Mouse (Mus musculus): ENCODE data around the gene Gigyf2.
"Not testable (repeated sequence)": the region's sequence is repeated elsewhere in the genome, so short reads cannot be mapped to it uniquely, and the experiment has no call there.

Gigyf2 gene

DNA sequence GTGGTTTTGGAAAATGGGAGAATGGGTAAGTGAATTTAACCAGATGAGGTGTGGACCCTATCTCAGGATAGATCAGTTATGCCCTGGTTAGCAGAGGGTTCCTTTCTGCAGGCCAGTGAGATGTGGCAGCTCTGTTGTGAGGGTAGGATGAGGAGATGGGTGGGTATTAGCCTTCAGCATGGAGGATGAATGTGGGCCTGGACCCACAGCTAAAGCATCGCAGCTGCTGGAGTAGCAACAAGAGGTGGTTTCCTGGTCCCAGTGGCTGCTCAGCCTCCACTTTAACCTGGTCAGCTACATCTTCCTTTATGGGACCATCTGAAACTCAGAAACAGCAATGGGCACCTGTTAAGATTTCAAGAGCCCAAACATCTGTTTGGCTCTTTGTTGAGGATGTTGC lies 129.6 kb downstream of the Gigyf2 start:
- DNase-seq = no peak

DNA sequence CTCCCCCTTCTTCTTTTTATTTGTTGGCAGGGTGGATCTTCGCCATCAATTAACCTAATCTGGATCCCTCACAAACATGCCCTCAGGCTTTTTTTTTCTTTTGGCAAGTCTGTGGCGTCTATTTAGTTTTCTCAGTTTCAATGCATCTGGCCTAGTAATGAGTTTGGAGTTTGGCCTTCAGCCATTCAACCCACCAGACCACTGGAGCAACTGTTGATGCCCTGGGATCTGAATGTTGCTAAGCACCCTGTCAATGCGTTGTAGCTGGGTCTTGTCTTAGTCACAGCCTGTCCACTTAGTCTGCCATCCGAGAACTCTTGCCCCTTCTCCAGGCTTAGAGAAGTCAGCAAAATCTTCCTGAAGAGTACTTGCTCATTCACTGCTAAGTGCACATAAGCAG lies 131.2 kb downstream of the Gigyf2 start:
- no peak for DNase-seq

DNA sequence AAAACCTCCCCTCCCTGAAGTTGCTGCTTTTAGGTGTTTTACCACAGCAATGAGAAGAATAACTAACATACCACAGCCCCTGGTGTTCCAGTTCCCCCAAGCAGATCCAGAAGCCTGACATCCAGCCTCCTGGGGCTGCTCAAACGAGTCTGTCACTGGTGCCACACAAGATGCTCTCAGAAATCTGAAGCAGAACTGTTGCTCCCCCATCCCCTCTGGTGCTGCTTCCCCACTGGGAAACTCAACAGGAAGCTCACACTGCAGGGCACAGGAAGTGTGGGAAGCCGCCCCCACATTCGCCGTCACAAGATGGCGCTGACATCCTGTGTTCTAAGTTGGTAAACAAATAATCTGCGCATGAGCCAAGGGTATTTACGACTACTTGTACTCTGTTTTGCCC lies 133.1 kb downstream of the Gigyf2 start:
- not testable (repeated sequence) for DNase-seq

DNA sequence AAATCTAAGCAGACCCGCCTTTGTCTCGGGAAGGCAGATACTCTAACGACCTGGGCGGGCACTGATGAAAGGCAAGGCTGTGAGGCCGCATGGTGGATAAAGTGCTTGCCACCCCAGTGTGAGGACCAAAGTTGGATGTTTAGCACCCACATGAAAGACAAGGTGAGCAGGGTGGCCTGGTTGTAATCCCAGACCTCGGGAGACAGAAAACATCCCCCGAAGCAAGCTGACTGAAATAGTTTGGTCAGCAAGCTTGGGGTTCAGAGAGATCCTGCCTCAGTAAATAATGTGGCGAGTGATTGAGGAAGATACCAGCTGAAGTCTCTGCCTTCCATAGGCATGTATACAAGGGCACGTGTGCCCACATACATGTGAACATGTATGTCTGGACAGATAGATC lies 140.7 kb downstream of the Gigyf2 start:
- DNase-seq = no peak

DNA sequence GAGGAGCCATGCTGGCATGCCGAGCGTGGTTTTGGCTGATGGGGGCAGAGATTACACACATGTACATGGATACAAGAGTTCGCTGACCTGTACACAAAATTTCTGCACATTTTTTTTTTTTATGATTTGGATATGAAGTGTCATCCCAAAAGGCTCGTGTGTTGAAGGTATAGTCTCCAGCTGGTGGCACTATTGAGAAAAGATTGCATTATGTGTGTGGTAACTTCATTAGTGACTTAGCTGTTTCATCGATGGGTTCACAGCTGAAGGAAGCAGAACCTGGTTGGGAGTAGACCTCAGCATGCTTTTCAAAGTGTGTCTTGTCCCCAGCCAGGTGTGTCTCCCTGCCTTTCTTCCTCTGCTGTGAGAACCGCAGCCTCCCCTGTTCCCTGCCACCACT lies 141.5 kb downstream of the Gigyf2 start:
- no peak for DNase-seq

DNA sequence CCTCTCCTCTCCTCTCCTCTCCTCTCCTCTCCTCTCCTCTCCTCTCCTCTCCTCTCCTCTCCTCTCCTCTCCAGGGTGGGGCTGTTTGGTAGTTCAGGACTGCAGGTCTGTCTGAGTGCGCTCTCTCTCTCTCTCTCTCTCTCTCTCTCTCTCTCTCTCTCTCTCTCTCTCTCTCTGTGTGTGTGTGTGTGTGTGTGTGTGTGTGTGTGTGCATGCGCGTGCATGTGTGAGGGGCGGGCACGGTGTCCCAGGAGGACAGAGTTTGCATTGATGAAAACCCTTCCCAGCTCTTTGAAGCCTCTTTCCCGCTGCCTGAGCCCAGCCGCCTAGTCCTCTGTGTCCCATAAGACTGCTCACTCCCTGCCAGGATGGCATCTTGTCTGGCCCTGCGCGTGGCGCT lies 143.2 kb downstream of the Gigyf2 start, which contains the start of gene Snorc:
TSS of gene Snorc (plus strand) at position 301 of the 400 bp plus-strand sequence.
- not testable (repeated sequence) for DNase-seq

DNA sequence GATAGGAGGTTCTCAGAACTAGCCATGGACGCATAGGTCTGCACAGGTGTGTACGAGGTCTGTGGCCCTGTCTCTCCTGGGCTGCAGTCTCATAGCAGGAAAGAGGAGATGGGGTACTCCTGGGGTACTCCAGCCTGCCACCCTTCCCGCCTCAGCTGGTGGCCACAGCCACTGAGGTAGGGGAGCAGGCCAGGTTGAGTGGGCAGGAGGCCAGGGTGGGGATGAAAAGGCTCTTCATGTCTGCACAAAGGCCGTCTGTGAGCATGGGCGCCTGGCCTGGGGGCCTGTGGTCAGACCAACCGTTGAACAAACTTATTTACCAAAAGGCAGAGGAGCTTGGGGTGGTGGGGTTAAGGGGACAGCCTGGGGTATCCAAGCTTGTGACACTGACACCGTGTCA lies 145.1 kb downstream of the Gigyf2 start:
- DNase-seq = no peak

DNA sequence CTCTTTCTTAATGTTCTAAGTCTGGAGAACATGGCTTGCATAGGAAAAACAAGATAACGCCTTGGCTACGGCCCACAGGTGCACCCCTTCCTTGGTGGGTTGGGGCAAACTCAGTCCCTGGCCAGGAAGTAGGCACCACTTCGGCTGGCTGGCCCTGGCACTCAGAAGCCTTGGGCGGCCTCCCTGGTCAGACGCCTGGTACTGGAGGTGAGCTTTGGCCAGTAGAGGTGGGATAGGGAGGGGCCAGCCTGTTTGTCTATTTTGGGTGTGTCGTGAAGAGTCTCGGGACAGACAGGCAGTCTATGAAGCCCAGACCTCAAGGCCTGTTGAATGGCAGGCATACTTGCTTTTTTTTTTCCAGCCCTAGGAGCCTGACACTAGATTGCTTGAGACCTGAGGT lies 145.8 kb downstream of the Gigyf2 start:
- peak; percentile 12 to 41 for DNase-seq

DNA sequence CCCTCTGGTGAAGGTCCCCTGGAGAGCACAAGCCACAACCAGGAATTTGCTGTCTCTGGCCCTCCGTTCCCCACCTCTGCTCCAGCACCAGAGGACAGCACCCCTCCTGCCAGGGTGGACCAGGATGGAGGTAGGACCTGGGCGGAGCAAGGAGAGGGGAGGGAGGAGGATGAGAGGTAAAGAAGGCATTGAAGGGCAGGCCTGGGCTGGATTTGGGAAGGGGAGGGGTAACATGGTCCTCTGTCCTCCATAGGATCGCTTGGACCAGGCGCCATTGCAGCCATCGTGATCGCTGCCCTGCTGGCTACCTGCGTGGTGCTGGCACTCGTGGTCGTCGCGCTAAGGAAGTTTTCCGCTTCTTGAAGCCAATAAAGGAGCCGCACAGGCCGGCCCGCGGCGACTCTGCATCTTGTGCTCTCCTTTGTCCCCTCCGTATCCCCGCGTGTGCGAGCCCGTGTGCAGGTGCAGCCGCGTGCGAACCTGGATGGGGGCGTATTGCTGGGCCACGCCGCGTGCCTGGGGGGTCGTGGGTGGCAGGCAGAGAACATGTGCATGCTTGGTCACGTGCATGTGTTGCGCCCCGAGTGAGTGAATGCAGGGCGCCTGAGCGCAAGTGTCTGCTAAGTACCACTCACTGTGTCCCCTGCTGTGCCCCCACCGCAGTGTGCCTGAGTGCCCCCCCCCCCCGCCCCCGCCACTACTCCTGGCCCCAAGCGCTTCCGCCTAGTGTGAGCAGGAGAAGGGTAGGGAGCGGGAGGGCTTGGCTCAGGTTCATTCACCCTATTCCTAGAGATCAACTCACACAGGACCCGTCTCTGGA lies 148.5 kb downstream of the Gigyf2 start:
- no peak for DNase-seq

DNA sequence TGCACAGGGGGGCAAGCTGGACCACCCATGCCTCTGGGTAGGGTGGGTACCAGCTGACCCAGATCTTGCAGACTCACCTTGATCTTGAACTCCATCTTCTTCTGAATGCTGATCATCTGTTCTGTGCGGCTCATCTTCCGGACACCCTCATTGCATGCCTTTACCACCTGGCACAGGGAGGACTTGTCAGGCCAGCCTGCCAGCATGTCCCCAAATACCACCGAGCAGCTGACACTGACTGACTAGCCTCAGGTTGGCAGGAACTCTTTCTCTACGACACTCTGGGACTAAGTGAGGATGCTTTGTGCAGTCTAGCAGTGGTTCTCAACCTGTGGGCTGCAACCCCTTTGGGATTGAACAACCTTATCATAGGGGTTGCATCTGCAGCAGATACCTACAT lies 155.7 kb downstream of the Gigyf2 start:
- no peak for DNase-seq

DNA sequence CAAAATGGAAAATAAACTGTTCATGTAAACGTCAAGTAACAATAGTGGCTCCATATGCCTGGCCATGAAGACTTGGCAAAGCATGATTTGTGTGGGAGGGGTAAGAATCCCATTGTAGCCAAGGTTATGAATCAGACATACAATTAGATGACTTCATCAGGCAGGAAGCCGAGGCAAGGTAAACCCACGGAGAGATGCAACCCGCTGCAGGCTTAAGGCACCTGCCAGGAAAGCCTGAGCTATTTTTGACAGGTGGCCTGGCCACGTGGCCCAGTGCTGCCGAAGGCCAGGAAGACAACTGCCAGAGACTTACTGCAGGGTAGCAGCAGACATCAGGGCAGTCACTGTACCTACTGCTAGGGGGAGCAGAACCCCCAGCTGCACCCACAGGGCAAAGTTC lies 159.6 kb downstream of the Gigyf2 start:
- DNase-seq = no peak

DNA sequence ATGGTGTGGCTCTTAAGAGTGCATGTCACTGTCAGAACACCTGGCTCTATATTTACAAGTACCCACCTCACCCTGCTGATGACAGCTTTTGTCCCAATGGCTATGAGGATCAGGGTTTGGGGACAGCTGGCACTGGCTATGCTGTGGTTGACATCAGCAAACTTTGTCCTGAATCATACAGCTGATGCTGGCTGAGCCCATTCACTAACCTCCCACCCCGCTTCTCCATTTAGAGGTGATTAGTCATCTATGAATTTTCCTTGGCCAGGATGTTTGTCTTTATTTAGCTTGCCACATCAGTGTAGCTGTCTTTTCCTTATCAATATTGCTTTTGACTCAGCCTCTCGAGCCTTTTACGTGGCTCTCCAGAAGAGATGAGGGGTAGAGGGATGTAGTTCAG lies 165.5 kb downstream of the Gigyf2 start:
- no peak for DNase-seq

DNA sequence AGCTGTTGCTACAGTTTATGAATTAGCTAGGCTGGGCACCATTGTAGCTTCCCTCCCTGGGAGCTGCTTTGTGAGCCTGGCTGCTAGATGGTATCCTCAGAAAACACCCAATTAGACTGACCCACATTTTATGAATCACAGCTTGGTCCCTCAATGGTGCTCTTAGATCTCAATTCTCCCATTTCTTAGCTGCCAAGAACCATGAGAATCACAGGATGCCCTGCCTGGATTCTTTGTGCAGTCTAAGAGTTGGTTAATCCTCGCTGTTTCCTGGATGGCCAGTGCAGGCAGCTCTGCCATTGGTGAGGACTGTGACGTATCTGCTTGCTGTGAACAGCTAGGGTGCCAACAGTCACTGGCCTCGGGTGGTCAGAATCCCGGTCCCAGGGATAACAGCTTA lies 166.7 kb downstream of the Gigyf2 start:
- DNase-seq = no peak
